Mouse (Mus musculus): ENCODE data around the gene Tmem51. TPM values are rescaled to one million over a fixed set of nuclear protein-coding genes. Genes with fewer than 3 reads are reported as not detected.
"Not testable (repeated sequence)": the region's sequence is repeated elsewhere in the genome, so short reads cannot be mapped to it uniquely, and the experiment has no call there.

The Tmem51 gene
- total and polyA plus RNA-seq, 3 experiments = 1.4 to 8.0 (median 8.0) TPM

GRCm38 (mm10) chr4:142052391-142053132 lies 31.5 kb downstream of the Tmem51 start:
- Histone ChIP-seq H3K79me2 (replicated peaks; ENCODE audit: control insufficient read depth, extremely low read depth, insufficient read depth, poor library complexity, severe bottlenecking) (no peaks in the 10 kb centered on the region), H3K27me3 (replicated peaks) (no peaks in the 10 kb centered on the region), H3K9me3 (replicated peaks; ENCODE audit: low read length) (no peaks in the 10 kb centered on the region), H3K9ac (ENCODE audit: insufficient read depth, low read depth) (no peak overlapping the region), H3K4me1 (ENCODE audit: control insufficient read depth in 1 of 2, insufficient read depth in 2 of 2) (peaks cover 6 to 23% of the 10 kb centered on the region in 2 experiments; a peak in 3 of 4 replicates), H3K4me2 (ENCODE audit: insufficient read depth, low read depth, poor library complexity, severe bottlenecking) (no peak overlapping the region), H3K36me3 (replicated peaks in 1 of 2; ENCODE audit: control insufficient read depth in 1 of 2, insufficient read depth in 1 of 2, low read length in 1 of 2) (no peaks in the 10 kb centered on the region), H3K4me3 (replicated peaks in 1 of 3; ENCODE audit: low read depth in 2 of 3, low read length in 2 of 3, poor library complexity in 1 of 3) (no peak overlapping the region), H3K27ac (ENCODE audit: insufficient read depth, low read depth) (no peak overlapping the region)
- in situ Hi-C loops (cut with MboI; ENCODE audit: low pct_ligation_motif_present, low pct_unique_long_range_greater_than_20kb, low sequenced_read_pairs) = no loop called here
- TF ChIP-seq NRF1 (IDR thresholded peaks at IDR 0.05; ENCODE audit: low read depth, low read length) = no peak
- no peak for TF ChIP-seq ELF1 (IDR thresholded peaks at IDR 0.05; ENCODE audit: low read depth, low read length)
- TF ChIP-seq POLR2AphosphoS2 (IDR thresholded peaks at IDR 0.05; ENCODE audit: low read depth, low read length) = no peak
- TF ChIP-seq SIN3A (IDR thresholded peaks at IDR 0.05; ENCODE audit: low read length) = no peak
- DNase-seq (ENCODE audit: extremely low read depth) = no peak
- dilution Hi-C loops (cut with MboI; ENCODE audit: extremely low pct_ligation_motif_present, extremely low pct_unique_long_range_greater_than_20kb, low sequenced_read_pairs) = no loop called here

GRCm38 (mm10) chr4:142051883-142052282 lies 32.2 kb downstream of the Tmem51 start:
- DNase-seq (ENCODE audit: extremely low read depth); H3K27ac ChIP-seq (ENCODE audit: insufficient read depth, low read depth); dilution Hi-C loops (cut with MboI; ENCODE audit: extremely low pct_ligation_motif_present, extremely low pct_unique_long_range_greater_than_20kb, low sequenced_read_pairs); H3K9me3 ChIP-seq (replicated peaks; ENCODE audit: low read length); H3K79me2 ChIP-seq (replicated peaks; ENCODE audit: control insufficient read depth, extremely low read depth, insufficient read depth, poor library complexity, severe bottlenecking); H3K9ac ChIP-seq (ENCODE audit: insufficient read depth, low read depth); H3K27me3 ChIP-seq (replicated peaks); H3K4me2 ChIP-seq (ENCODE audit: insufficient read depth, low read depth, poor library complexity, severe bottlenecking); H3K36me3 ChIP-seq (replicated peaks in 1 of 2; ENCODE audit: control insufficient read depth in 1 of 2, insufficient read depth in 1 of 2, low read length in 1 of 2); in situ Hi-C loops (cut with MboI; ENCODE audit: low pct_ligation_motif_present, low pct_unique_long_range_greater_than_20kb, low sequenced_read_pairs); H3K4me3 ChIP-seq (replicated peaks in 1 of 3; ENCODE audit: low read depth in 2 of 3, low read length in 2 of 3, poor library complexity in 1 of 3): not testable (repeated sequence)
- H3K4me1 ChIP-seq (ENCODE audit: control insufficient read depth in 1 of 2, insufficient read depth in 2 of 2) = peaks cover 6 to 28% of the 10 kb centered on the region in 2 experiments; a peak in 3 of 4 replicates

GRCm38 (mm10) chr4:142049963-142050362 lies 34.1 kb downstream of the Tmem51 start:
- Histone ChIP-seq H3K9ac (ENCODE audit: insufficient read depth, low read depth) (no peak overlapping the region), H3K27me3 (replicated peaks) (no peaks in the 10 kb centered on the region), H3K79me2 (replicated peaks; ENCODE audit: control insufficient read depth, extremely low read depth, insufficient read depth, poor library complexity, severe bottlenecking) (no peaks in the 10 kb centered on the region), H3K9me3 (replicated peaks; ENCODE audit: low read length) (no peaks in the 10 kb centered on the region), H3K36me3 (replicated peaks in 1 of 2; ENCODE audit: control insufficient read depth in 1 of 2, insufficient read depth in 1 of 2, low read length in 1 of 2) (no peaks in the 10 kb centered on the region), H3K27ac (ENCODE audit: insufficient read depth, low read depth) (no peak overlapping the region), H3K4me2 (ENCODE audit: insufficient read depth, low read depth, poor library complexity, severe bottlenecking) (no peak overlapping the region), H3K4me1 (ENCODE audit: control insufficient read depth in 1 of 2, insufficient read depth in 2 of 2) (peaks cover 6 to 40% of the 10 kb centered on the region in 2 experiments; a peak in 3 of 4 replicates), H3K4me3 (replicated peaks in 1 of 3; ENCODE audit: low read depth in 2 of 3, low read length in 2 of 3, poor library complexity in 1 of 3) (no peak overlapping the region)
- TF ChIP-seq CTCF (conservative IDR thresholded peaks at IDR 0.05 in 1 of 2, IDR thresholded peaks at IDR 0.05 in 1 of 2; ENCODE audit: low read depth in 2 of 2, low read length in 2 of 2) (peak in 1 of 2 experiments; percentile 37; a peak in 2 of 4 replicates), CHD2 (IDR thresholded peaks at IDR 0.05; ENCODE audit: low read length) (no peak)
- in situ Hi-C loops (cut with MboI; ENCODE audit: low pct_ligation_motif_present, low pct_unique_long_range_greater_than_20kb, low sequenced_read_pairs) (no loop called here), dilution Hi-C loops (cut with MboI; ENCODE audit: extremely low pct_ligation_motif_present, extremely low pct_unique_long_range_greater_than_20kb, low sequenced_read_pairs) (no loop called here)
- no peak for DNase-seq (ENCODE audit: extremely low read depth)

All from CH12.LX (cell line).